Mouse (Mus musculus): ENCODE data around the gene Rpa1.

- no peak for TF ChIP-seq GATA1 (IDR thresholded peaks at IDR 0.05; ENCODE audit: borderline replicate concordance, low read length)
- no peak for TF ChIP-seq POLR2AphosphoS5 (IDR thresholded peaks at IDR 0.05; ENCODE audit: insufficient replicate concordance, low read depth, low read length)
- TF ChIP-seq CTCF (IDR thresholded peaks at IDR 0.05; ENCODE audit: low read depth, low read length): no peak
- TF ChIP-seq TAL1 (conservative IDR thresholded peaks at IDR 0.05; ENCODE audit: low read depth, low read length): no peak
- TF ChIP-seq GATA2 (IDR thresholded peaks at IDR 0.05; ENCODE audit: borderline replicate concordance, low read depth, low read length): no peak
Observed at GRCm38 (mm10) chr11:75268492-75268891, 79.6 kb downstream of the Rpa1 start.
